Mouse (Mus musculus): ENCODE data around the gene Syt11. TPM values are rescaled to one million over a fixed set of nuclear protein-coding genes. Genes with fewer than 3 reads are reported as not detected.
A peak's percentile ranks its signal among the peaks of the same experiment; 100 is the strongest.

The Syt11 gene
- polyA plus RNA-seq, 1 experiment from 2014 or later = 153 TPM

DNA sequence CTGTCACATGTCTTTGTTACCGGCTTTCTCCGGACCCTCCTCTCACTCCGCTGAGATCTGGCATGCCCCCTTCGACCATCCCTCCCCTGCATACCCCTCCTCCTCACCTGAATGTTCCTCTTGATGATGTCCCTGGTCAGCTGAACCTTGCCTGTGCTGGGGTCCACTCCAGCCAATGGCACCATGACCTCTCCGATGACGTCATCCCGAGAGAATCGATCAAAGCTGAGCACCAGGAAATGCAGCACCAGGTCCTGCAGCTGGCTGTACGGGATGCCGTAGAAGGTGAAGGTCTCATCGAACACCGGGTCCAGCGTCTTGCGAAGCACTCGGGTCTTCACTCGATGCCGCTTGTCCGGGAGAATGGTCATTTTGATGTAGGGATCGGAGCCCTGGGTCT lies 13.3 kb downstream of the Syt11 start:
- no peak overlapping the region for H3K4me3 ChIP-seq
- no peak for ATAC-seq (ENCODE audit: low FRiP score)
- no peak overlapping the region for H3K4me2 ChIP-seq (replicated peaks)
- H3K27me3 ChIP-seq = no peaks in the 10 kb centered on the region
- peaks cover 30% of the 10 kb centered on the region for H3K4me1 ChIP-seq
- no peak overlapping the region for H3K27ac ChIP-seq
- H3K36me3 ChIP-seq = peaks cover 62% of the 10 kb centered on the region
- 95% methylated on average over 19 of the region's 19 CpGs for WGBS
- no peaks in the 10 kb centered on the region for H3K9me3 ChIP-seq (replicated peaks)
- no peak overlapping the region for H3K9ac ChIP-seq

GRCm38 (mm10) chr3:88758045-88758500 lies 16.9 kb downstream of the Syt11 start:
- Histone ChIP-seq H3K4me2 (replicated peaks) (peak overlapping the region; percentile 31), H3K27ac (peak overlapping the region; percentile 92), H3K36me3 (peaks cover 79% of the 10 kb centered on the region), H3K27me3 (no peaks in the 10 kb centered on the region), H3K4me1 (peaks cover 43% of the 10 kb centered on the region), H3K9ac (peak overlapping the region; percentile 51), H3K9me3 (replicated peaks) (no peaks in the 10 kb centered on the region), H3K4me3 (no peak overlapping the region)
- peak; percentile 86 for ATAC-seq (ENCODE audit: low FRiP score)
- WGBS = 7% methylated on average over 5 of the region's 5 CpGs

- WGBS = 34% methylated on average over 4 of the region's 4 CpGs
- Histone ChIP-seq H3K36me3 (peaks cover 79% of the 10 kb centered on the region), H3K9me3 (replicated peaks) (no peaks in the 10 kb centered on the region), H3K27ac (peak overlapping the region; percentile 92), H3K4me3 (no peak overlapping the region), H3K4me1 (peaks cover 37% of the 10 kb centered on the region), H3K27me3 (no peaks in the 10 kb centered on the region), H3K9ac (peak overlapping the region; percentile 43), H3K4me2 (replicated peaks) (peak overlapping the region; percentile 6; the same call in 1 of the 2 replicates)
- peak; percentile 47 for ATAC-seq (ENCODE audit: low FRiP score)
Observed at GRCm38 (mm10) chr3:88756276-88756675, 18.7 kb downstream of the Syt11 start.

DNA sequence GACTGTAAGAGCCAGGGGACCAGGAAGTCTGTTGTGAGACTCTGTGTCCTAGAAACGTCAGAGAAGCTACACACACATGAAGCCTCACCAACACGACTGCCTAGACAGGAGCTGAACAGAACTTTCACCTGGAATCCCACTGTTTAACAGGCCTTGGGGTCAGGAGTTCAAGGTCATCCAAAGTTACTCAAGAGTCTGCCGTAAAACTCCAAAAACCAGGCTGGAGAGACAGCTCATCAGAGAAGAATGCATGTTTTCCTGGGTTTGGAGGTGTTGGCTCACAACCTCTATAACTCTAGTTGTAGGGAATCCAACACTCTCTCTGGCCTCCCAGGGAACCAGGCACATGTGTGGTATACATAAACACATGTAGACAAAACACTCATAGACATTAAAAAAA lies 19.4 kb downstream of the Syt11 start:
- Histone ChIP-seq H3K4me1 (peaks cover 37% of the 10 kb centered on the region), H3K36me3 (peaks cover 79% of the 10 kb centered on the region), H3K27ac (no peak overlapping the region), H3K9me3 (replicated peaks) (no peaks in the 10 kb centered on the region), H3K4me2 (replicated peaks) (no peak overlapping the region), H3K9ac (no peak overlapping the region), H3K4me3 (no peak overlapping the region), H3K27me3 (no peaks in the 10 kb centered on the region)
- 71% methylated on average over 3 of the region's 3 CpGs for WGBS
- ATAC-seq (ENCODE audit: low FRiP score) = no peak

DNA sequence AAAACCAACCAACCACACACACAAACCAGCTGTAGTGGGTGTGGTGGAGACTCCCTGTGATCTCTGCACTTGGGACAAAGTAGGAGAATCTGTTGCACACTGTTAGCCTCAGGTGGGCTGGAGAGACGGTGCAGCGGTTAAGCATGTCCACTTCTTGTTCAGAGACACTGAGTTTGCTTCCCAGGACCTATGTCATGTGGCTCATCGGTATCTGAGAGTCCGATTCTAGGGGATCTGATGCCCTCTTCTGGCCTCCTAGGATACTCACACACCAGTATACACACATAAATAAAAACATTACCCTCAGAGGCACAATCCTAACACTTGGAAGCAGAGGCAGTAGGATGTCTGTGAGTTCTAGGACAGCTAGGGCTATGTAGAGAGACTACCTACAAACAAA lies 20.7 kb downstream of the Syt11 start:
- H3K27ac ChIP-seq = no peak overlapping the region
- H3K9ac ChIP-seq = no peak overlapping the region
- WGBS = 82% methylated on average over 4 of the region's 4 CpGs
- H3K9me3 ChIP-seq (replicated peaks) = peaks cover 5% of the 10 kb centered on the region; the same call in 1 of the 2 replicates
- H3K4me1 ChIP-seq = peaks cover 36% of the 10 kb centered on the region
- no peak overlapping the region for H3K4me2 ChIP-seq (replicated peaks)
- ATAC-seq (ENCODE audit: low FRiP score) = no peak
- no peaks in the 10 kb centered on the region for H3K27me3 ChIP-seq
- peaks cover 79% of the 10 kb centered on the region for H3K36me3 ChIP-seq
- no peak overlapping the region for H3K4me3 ChIP-seq

GRCm38 (mm10) chr3:88746871-88747231 lies 28.1 kb downstream of the Syt11 start:
- Histone ChIP-seq H3K27ac (no peak overlapping the region), H3K4me2 (replicated peaks) (no peak overlapping the region), H3K9me3 (replicated peaks) (peaks cover 25% of the 10 kb centered on the region), H3K4me3 (no peak overlapping the region), H3K9ac (no peak overlapping the region), H3K4me1 (no peaks in the 10 kb centered on the region), H3K27me3 (no peaks in the 10 kb centered on the region), H3K36me3 (peaks cover 86% of the 10 kb centered on the region)
- no peak for ATAC-seq (ENCODE audit: low FRiP score)
- WGBS = 91% methylated on average over 4 of the region's 4 CpGs

GRCm38 (mm10) chr3:88746139-88746870 lies 28.7 kb downstream of the Syt11 start:
- Histone ChIP-seq H3K4me1 (no peaks in the 10 kb centered on the region), H3K9ac (no peak overlapping the region), H3K9me3 (replicated peaks) (peaks cover 25% of the 10 kb centered on the region), H3K36me3 (peaks cover 86% of the 10 kb centered on the region), H3K4me3 (no peak overlapping the region), H3K27me3 (no peaks in the 10 kb centered on the region), H3K4me2 (replicated peaks) (no peak overlapping the region), H3K27ac (no peak overlapping the region)
- WGBS = 93% methylated on average over 14 of the region's 15 CpGs
- ATAC-seq (ENCODE audit: low FRiP score) = no peak

GRCm38 (mm10) chr3:88745534-88745933 lies 29.4 kb downstream of the Syt11 start:
- Histone ChIP-seq H3K4me2 (replicated peaks) (no peak overlapping the region), H3K4me3 (no peak overlapping the region), H3K4me1 (no peaks in the 10 kb centered on the region), H3K27ac (no peak overlapping the region), H3K9ac (no peak overlapping the region), H3K27me3 (no peaks in the 10 kb centered on the region), H3K36me3 (peaks cover 80% of the 10 kb centered on the region), H3K9me3 (replicated peaks) (peaks cover 25% of the 10 kb centered on the region)
- ATAC-seq (ENCODE audit: low FRiP score) = no peak
- 91% methylated on average over 9 of the region's 9 CpGs for WGBS

GRCm38 (mm10) chr3:88740147-88740546 lies 34.8 kb downstream of the Syt11 start:
- no peaks in the 10 kb centered on the region for H3K4me1 ChIP-seq
- H3K9ac ChIP-seq = no peak overlapping the region
- H3K4me2 ChIP-seq (replicated peaks) = no peak overlapping the region
- WGBS = 96% methylated on average over 3 of the region's 3 CpGs
- no peak overlapping the region for H3K27ac ChIP-seq
- peaks cover 37% of the 10 kb centered on the region for H3K36me3 ChIP-seq
- no peak for ATAC-seq (ENCODE audit: low FRiP score)
- no peaks in the 10 kb centered on the region for H3K27me3 ChIP-seq
- no peak overlapping the region for H3K4me3 ChIP-seq
- no peaks in the 10 kb centered on the region; the same call in 1 of the 2 replicates for H3K9me3 ChIP-seq (replicated peaks)

DNA sequence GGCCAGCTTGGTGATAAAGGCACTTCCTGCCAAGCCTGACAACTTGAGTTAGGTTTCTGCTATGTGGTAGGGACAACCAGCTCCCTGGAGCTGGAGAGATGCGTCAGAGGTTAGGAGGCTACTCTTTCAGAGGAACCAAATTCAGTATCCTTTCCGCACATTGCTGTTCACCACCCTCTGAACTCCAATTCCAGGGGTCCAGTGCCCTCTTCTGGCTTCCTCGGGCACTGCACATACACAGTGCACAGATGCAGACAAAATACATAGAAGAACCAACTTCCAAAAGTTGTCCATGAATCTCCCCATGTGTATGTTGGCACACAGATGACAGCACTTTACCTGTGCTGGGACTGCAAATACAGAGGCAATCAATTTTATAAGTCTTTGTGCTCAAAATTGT lies 36.3 kb downstream of the Syt11 start:
- no peaks in the 10 kb centered on the region; the same call in 1 of the 2 replicates for H3K9me3 ChIP-seq (replicated peaks)
- no peak overlapping the region for H3K4me3 ChIP-seq
- no peak overlapping the region for H3K4me2 ChIP-seq (replicated peaks)
- WGBS = 46% methylated on average over 3 of the region's 3 CpGs
- no peak for ATAC-seq (ENCODE audit: low FRiP score)
- no peak overlapping the region for H3K9ac ChIP-seq
- peaks cover 24% of the 10 kb centered on the region for H3K36me3 ChIP-seq
- H3K27me3 ChIP-seq = no peaks in the 10 kb centered on the region
- H3K27ac ChIP-seq = no peak overlapping the region
- H3K4me1 ChIP-seq = no peaks in the 10 kb centered on the region

- no peak overlapping the region for H3K27ac ChIP-seq
- no peaks in the 10 kb centered on the region; the same call in 1 of the 2 replicates for H3K9me3 ChIP-seq (replicated peaks)
- no peaks in the 10 kb centered on the region for H3K4me1 ChIP-seq
- peaks cover 26% of the 10 kb centered on the region for H3K36me3 ChIP-seq
- no peak overlapping the region for H3K4me2 ChIP-seq (replicated peaks)
- no peaks in the 10 kb centered on the region for H3K27me3 ChIP-seq
- WGBS = 90% methylated on average over 2 of the region's 2 CpGs
- no peak overlapping the region for H3K9ac ChIP-seq
- H3K4me3 ChIP-seq = no peak overlapping the region
- ATAC-seq (ENCODE audit: low FRiP score) = no peak
Observed at GRCm38 (mm10) chr3:88736556-88736955, 38.4 kb downstream of the Syt11 start.

- Histone ChIP-seq H3K9me3 (replicated peaks) (peaks cover 4% of the 10 kb centered on the region), H3K9ac (no peak overlapping the region), H3K4me1 (peaks cover 15% of the 10 kb centered on the region), H3K36me3 (peaks cover 40% of the 10 kb centered on the region), H3K27me3 (no peaks in the 10 kb centered on the region), H3K4me2 (replicated peaks) (0 out of 2 replicates have a peak overlapping the region, but pooled peaks have one; percentile 11), H3K27ac (no peak overlapping the region), H3K4me3 (no peak overlapping the region)
- no peak for ATAC-seq (ENCODE audit: low FRiP score)
- WGBS = 79% methylated on average over 2 of the region's 2 CpGs
Observed at GRCm38 (mm10) chr3:88719098-88719497, 55.9 kb downstream of the Syt11 start.

DNA sequence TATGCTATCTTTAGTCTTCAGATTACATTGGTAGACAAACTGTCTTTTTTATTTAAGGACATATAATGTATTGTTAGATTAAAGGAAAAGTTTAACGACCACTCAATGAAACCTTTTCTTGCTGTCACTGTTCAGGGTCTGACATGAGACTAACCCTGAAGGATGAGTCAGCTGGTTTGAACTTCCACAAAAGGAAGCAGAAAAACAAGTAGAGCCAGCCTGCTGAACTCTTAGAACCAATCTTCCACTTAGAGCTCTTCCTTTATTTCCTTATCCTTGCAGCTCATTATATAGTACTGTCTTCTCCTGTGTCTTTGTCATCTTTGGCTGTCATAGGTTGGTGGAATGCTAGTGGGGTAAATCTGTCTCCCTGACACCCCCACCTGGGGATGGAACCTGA lies 57.1 kb downstream of the Syt11 start:
- H3K36me3 ChIP-seq = peaks cover 41% of the 10 kb centered on the region
- H3K9me3 ChIP-seq (replicated peaks) = no peaks in the 10 kb centered on the region
- ATAC-seq (ENCODE audit: low FRiP score) = no peak
- 93% methylated on average over 1 of the region's 1 CpGs for WGBS
- peak overlapping the region; percentile 84 for H3K4me2 ChIP-seq (replicated peaks)
- no peak overlapping the region for H3K27ac ChIP-seq
- H3K9ac ChIP-seq = no peak overlapping the region
- peaks cover 15% of the 10 kb centered on the region for H3K4me1 ChIP-seq
- no peaks in the 10 kb centered on the region for H3K27me3 ChIP-seq
- H3K4me3 ChIP-seq = peak overlapping the region; percentile 14

Data from hindbrain, embryonic 12.5 days (tissue).